Mouse (Mus musculus): ENCODE measurements around the gene Hoxd3.

DNA sequence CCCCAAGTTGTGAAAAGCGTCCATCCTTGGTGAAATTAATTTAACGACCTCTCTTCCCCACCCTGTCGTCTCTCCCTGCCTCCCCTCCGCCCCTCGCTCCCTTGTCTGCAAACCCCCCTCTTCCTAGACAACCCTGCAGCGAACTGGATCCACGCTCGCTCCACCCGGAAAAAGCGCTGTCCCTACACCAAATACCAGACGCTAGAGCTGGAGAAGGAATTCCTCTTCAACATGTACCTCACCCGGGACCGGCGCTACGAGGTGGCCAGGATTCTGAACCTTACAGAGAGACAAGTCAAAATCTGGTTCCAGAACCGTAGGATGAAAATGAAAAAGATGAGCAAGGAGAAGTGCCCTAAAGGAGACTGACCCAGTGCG lies 12.7 kb upstream of the Hoxd3 start:
- no peak for TF ChIP-seq POLR2A (IDR thresholded peaks at IDR 0.05; ENCODE audit: borderline replicate concordance, insufficient read depth, low read length)
- TF ChIP-seq CTCF (IDR thresholded peaks at IDR 0.05; ENCODE audit: borderline replicate concordance, insufficient read depth, low read depth, low read length), result no peak

Measured in cerebellum, adult 2 months (tissue).